Comparison of ENCODE assay signal across 10 mouse cellular contexts in genomic region chr9:13616383-13617009, GRCm38 (mm10).
DNase-seq lines count a peak whose midpoint lies in the region; ATAC-seq lines count a peak whose summit lies in the region.
"Had no signal": no experiment of that assay in that cellular context is flagged by ENCODE, and none has a peak within 500 bp of the region (broad histone marks: within the 10 kb centered on the region; RNA-seq: fewer than 3 reads in every experiment).

No protein-coding gene starts in this region.

- H3K27ac ChIP-seq in kidney, embryonic 16.5 days (ENCODE audit: low read length): peak overlapping the region; percentile 54
- no peak overlapping the region for H3K27ac ChIP-seq in embryonic facial prominence, embryonic 11.5 days (replicated peaks; ENCODE audit: low read depth, low read length)
- peak overlapping the region; percentile 39 for H3K27ac ChIP-seq in limb, embryonic 13.5 days
- H3K27ac ChIP-seq: midbrain, embryonic 12.5 days had no signal

- no peak overlapping the region for H3K4me2 ChIP-seq in kidney, embryonic 16.5 days (replicated peaks; ENCODE audit: low read depth, low read length)
- no peak overlapping the region for H3K4me2 ChIP-seq in embryonic facial prominence, embryonic 11.5 days (ENCODE audit: low read depth, low read length)
- no peak overlapping the region for H3K4me2 ChIP-seq in limb, embryonic 13.5 days (replicated peaks)
- H3K4me2 ChIP-seq: midbrain, embryonic 12.5 days had no signal

- H3K4me3 ChIP-seq in kidney, embryonic 16.5 days (ENCODE audit: low read length): no peak overlapping the region
- H3K4me3 ChIP-seq in embryonic facial prominence, embryonic 11.5 days (ENCODE audit: low read depth, low read length): no peak overlapping the region
- H3K4me3 ChIP-seq in limb, embryonic 13.5 days: no peak overlapping the region
- H3K4me3 ChIP-seq: midbrain, embryonic 12.5 days had no signal

- peak; percentile 13 to 19 for DNase-seq in adrenal gland, postnatal 36 days
- DNase-seq in adrenal gland, adult 18-20 months (ENCODE audit: low spot score in 2 of 2): no peak
- no peak for DNase-seq in kidney, postnatal 25 days
- peak; percentile 26 for DNase-seq in embryonic facial prominence, embryonic 11.5 days (ENCODE audit: low spot score)
- DNase-seq: cerebellum, postnatal 10 days had no signal

- H3K36me3 ChIP-seq in kidney, embryonic 16.5 days (ENCODE audit: insufficient read depth, low read length): 0 out of 2 replicates have a peak, but pooled peaks cover 3% of the 10 kb centered on the region
- H3K36me3 ChIP-seq in embryonic facial prominence, embryonic 11.5 days (replicated peaks; ENCODE audit: control insufficient read depth, insufficient read depth, low read depth, low read length): no peaks in the 10 kb centered on the region
- peaks cover 12% of the 10 kb centered on the region for H3K36me3 ChIP-seq in limb, embryonic 13.5 days

- H3K27me3 ChIP-seq in kidney, embryonic 16.5 days (ENCODE audit: insufficient read depth, low read length): no peaks in the 10 kb centered on the region
- no peaks in the 10 kb centered on the region for H3K27me3 ChIP-seq in embryonic facial prominence, embryonic 11.5 days (ENCODE audit: control insufficient read depth, insufficient read depth, low read length)
- H3K27me3 ChIP-seq in limb, embryonic 13.5 days: no peaks in the 10 kb centered on the region
- H3K27me3 ChIP-seq: midbrain, embryonic 12.5 days had no signal

- WGBS in kidney, embryonic 16.5 days: 39% methylated on average over 5 of the region's 5 CpGs
- 41% methylated on average over 5 of the region's 5 CpGs for WGBS in embryonic facial prominence, embryonic 11.5 days
- WGBS in limb, embryonic 13.5 days: 37% methylated on average over 5 of the region's 5 CpGs

- H3K4me1 ChIP-seq in kidney, embryonic 16.5 days (ENCODE audit: insufficient read depth, low read length): peaks cover 20% of the 10 kb centered on the region
- H3K4me1 ChIP-seq in embryonic facial prominence, embryonic 11.5 days (ENCODE audit: control insufficient read depth, insufficient read depth, low read length): no peaks in the 10 kb centered on the region
- H3K4me1 ChIP-seq in limb, embryonic 13.5 days: peaks cover 42% of the 10 kb centered on the region

- ATAC-seq in kidney, embryonic 16.5 days (ENCODE audit: low FRiP score, low TSS enrichment): no peak
- no peak for ATAC-seq in embryonic facial prominence, embryonic 11.5 days (replicated peaks; ENCODE audit: insufficient number of reproducible peaks, low FRiP score, low TSS enrichment, low read depth)
- ATAC-seq in limb, embryonic 13.5 days (ENCODE audit: low FRiP score, low read depth): no peak
- ATAC-seq in granulocyte monocyte progenitor cell, adult 5-6 weeks (replicated peaks; ENCODE audit: poor library complexity, severe bottlenecking): no peak
- no peak for ATAC-seq in megakaryocyte, adult 5-6 weeks (ENCODE audit: poor library complexity, severe bottlenecking)

- H3K9ac ChIP-seq in kidney, embryonic 16.5 days (replicated peaks; ENCODE audit: low read length): no peak overlapping the region
- H3K9ac ChIP-seq in embryonic facial prominence, embryonic 11.5 days (replicated peaks; ENCODE audit: low read length): no peak overlapping the region; the same call in 1 of the 2 replicates
- no peak overlapping the region for H3K9ac ChIP-seq in limb, embryonic 13.5 days
- H3K9ac ChIP-seq: midbrain, embryonic 12.5 days had no signal

- H3K9me3 ChIP-seq in kidney, embryonic 16.5 days (ENCODE audit: low read length): 0 out of 2 replicates have a peak, but pooled peaks cover 4% of the 10 kb centered on the region
- no peaks in the 10 kb centered on the region for H3K9me3 ChIP-seq in embryonic facial prominence, embryonic 11.5 days (replicated peaks; ENCODE audit: control insufficient read depth, low read length)
- 0 out of 2 replicates have a peak, but pooled peaks cover 6% of the 10 kb centered on the region for H3K9me3 ChIP-seq in limb, embryonic 13.5 days
- H3K9me3 ChIP-seq: midbrain, embryonic 12.5 days had no signal

Comparison
In these comparisons a context has a peak if more than half of its experiments do, and no peak if none do; other contexts are left out.
1. DNase-seq: peak in adrenal gland, postnatal 36 days (2 of 2) and embryonic facial prominence, embryonic 11.5 days (single experiment); none in adrenal gland, adult 18-20 months (0 of 2) and kidney, postnatal 25 days (0 of 2).